Mouse (Mus musculus): ENCODE measurements around the gene Olfr59.

DNA sequence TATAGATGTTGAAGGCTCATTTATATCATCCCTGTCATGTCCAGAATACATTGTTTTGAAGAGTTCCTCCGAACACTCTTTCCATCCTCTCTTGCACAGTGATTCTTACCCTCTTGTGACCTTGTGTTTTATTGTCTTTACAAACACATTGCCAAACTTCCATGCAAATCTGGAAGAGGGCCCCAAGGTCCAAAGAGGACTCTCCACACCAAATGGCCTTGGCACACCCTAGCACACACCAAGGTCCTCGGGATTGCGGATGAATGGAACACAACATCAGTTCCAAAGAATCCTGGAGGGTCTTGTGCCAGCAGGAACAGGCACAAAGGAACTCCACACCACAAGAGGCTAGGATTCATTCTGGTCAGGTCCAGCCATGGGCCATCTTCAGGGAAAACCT, 42.3 kb upstream of the Olfr59 start:
- TF ChIP-seq CTCF (IDR thresholded peaks at IDR 0.05; ENCODE audit: borderline replicate concordance, insufficient read depth, low read depth, low read length) (no peak), POLR2A (IDR thresholded peaks at IDR 0.05; ENCODE audit: borderline replicate concordance, insufficient read depth, low read length) (no peak)

Measured in cerebellum, adult 2 months (tissue).